Mouse (Mus musculus): ENCODE data around the gene Oip5. TPM values are rescaled to one million over a fixed set of nuclear protein-coding genes. Genes with fewer than 3 reads are reported as not detected.

The Oip5 gene
- polyA plus RNA-seq, 1 experiment from 2014 or later: 27.8 TPM

- H3K27ac ChIP-seq (ENCODE audit: low read length): peak overlapping the region; percentile 87
- peaks cover 6% of the 10 kb centered on the region for H3K4me1 ChIP-seq (replicated peaks; ENCODE audit: control insufficient read depth, insufficient read depth, low read length)
- peak overlapping the region; percentile 81 for H3K4me3 ChIP-seq (ENCODE audit: low read length)
- H3K9me3 ChIP-seq (ENCODE audit: control insufficient read depth, low read length): no peaks in the 10 kb centered on the region
- no peaks in the 10 kb centered on the region for H3K27me3 ChIP-seq (ENCODE audit: control insufficient read depth, insufficient read depth, low read depth, low read length)
- ATAC-seq (ENCODE audit: low read depth): peak; percentile 99
- under 1% methylated on average over 60 of the region's 61 CpGs for WGBS
- H3K9ac ChIP-seq (ENCODE audit: low read length): peak overlapping the region; percentile 93
- H3K4me2 ChIP-seq (ENCODE audit: low read depth, low read length): peak overlapping the region; percentile 71
- peaks cover 15% of the 10 kb centered on the region for H3K36me3 ChIP-seq (ENCODE audit: control insufficient read depth, insufficient read depth, low read length)
These were observed 23.9 kb downstream of the Oip5 start for GRCm38 (mm10) chr2:119594113-119594981.

- Histone ChIP-seq H3K27ac (ENCODE audit: low read length) (peak overlapping the region; percentile 84), H3K27me3 (ENCODE audit: control insufficient read depth, insufficient read depth, low read depth, low read length) (no peaks in the 10 kb centered on the region), H3K9me3 (ENCODE audit: control insufficient read depth, low read length) (no peaks in the 10 kb centered on the region), H3K36me3 (ENCODE audit: control insufficient read depth, insufficient read depth, low read length) (peaks cover 14% of the 10 kb centered on the region), H3K4me1 (replicated peaks; ENCODE audit: control insufficient read depth, insufficient read depth, low read length) (peaks cover 6% of the 10 kb centered on the region), H3K4me3 (ENCODE audit: low read length) (peak overlapping the region; percentile 81), H3K4me2 (ENCODE audit: low read depth, low read length) (peak overlapping the region; percentile 56), H3K9ac (ENCODE audit: low read length) (peak overlapping the region; percentile 46; the same call in 1 of the 2 replicates)
- WGBS: 9% methylated on average over 7 of the region's 7 CpGs
- peak; percentile 14 for ATAC-seq (ENCODE audit: low read depth)
These were observed 24.5 kb downstream of the Oip5 start for GRCm38 (mm10) chr2:119593765-119594112.

- 87% methylated on average over 3 of the region's 3 CpGs for WGBS
- Histone ChIP-seq H3K4me1 (replicated peaks; ENCODE audit: control insufficient read depth, insufficient read depth, low read length) (peaks cover 6% of the 10 kb centered on the region), H3K27me3 (ENCODE audit: control insufficient read depth, insufficient read depth, low read depth, low read length) (no peaks in the 10 kb centered on the region), H3K36me3 (ENCODE audit: control insufficient read depth, insufficient read depth, low read length) (no peaks in the 10 kb centered on the region; the same call in 1 of the 2 replicates), H3K4me2 (ENCODE audit: low read depth, low read length) (no peak overlapping the region), H3K9ac (ENCODE audit: low read length) (no peak overlapping the region), H3K4me3 (ENCODE audit: low read length) (no peak overlapping the region), H3K9me3 (ENCODE audit: control insufficient read depth, low read length) (no peaks in the 10 kb centered on the region), H3K27ac (ENCODE audit: low read length) (no peak overlapping the region)
- ATAC-seq (ENCODE audit: low read depth): no peak
These were observed 27.0 kb downstream of the Oip5 start for GRCm38 (mm10) chr2:119591247-119591646.

- H3K9ac ChIP-seq (ENCODE audit: low read length): no peak overlapping the region
- no peaks in the 10 kb centered on the region for H3K4me1 ChIP-seq (replicated peaks; ENCODE audit: control insufficient read depth, insufficient read depth, low read length)
- 13% methylated on average over 4 of the region's 4 CpGs for WGBS
- no peaks in the 10 kb centered on the region for H3K36me3 ChIP-seq (ENCODE audit: control insufficient read depth, insufficient read depth, low read length)
- no peaks in the 10 kb centered on the region for H3K9me3 ChIP-seq (ENCODE audit: control insufficient read depth, low read length)
- H3K4me2 ChIP-seq (ENCODE audit: low read depth, low read length): no peak overlapping the region
- no peak overlapping the region for H3K27ac ChIP-seq (ENCODE audit: low read length)
- no peak for ATAC-seq (ENCODE audit: low read depth)
- H3K27me3 ChIP-seq (ENCODE audit: control insufficient read depth, insufficient read depth, low read depth, low read length): no peaks in the 10 kb centered on the region
- no peak overlapping the region for H3K4me3 ChIP-seq (ENCODE audit: low read length)
These were observed 30.9 kb downstream of the Oip5 start for GRCm38 (mm10) chr2:119587383-119587782.

- 86% methylated on average over 8 of the region's 8 CpGs for WGBS
- no peak overlapping the region for H3K4me3 ChIP-seq (ENCODE audit: low read length)
- no peak overlapping the region for H3K27ac ChIP-seq (ENCODE audit: low read length)
- no peaks in the 10 kb centered on the region for H3K9me3 ChIP-seq (ENCODE audit: control insufficient read depth, low read length)
- H3K36me3 ChIP-seq (ENCODE audit: control insufficient read depth, insufficient read depth, low read length): no peaks in the 10 kb centered on the region
- no peak for ATAC-seq (ENCODE audit: low read depth)
- no peaks in the 10 kb centered on the region for H3K4me1 ChIP-seq (replicated peaks; ENCODE audit: control insufficient read depth, insufficient read depth, low read length)
- no peak overlapping the region for H3K4me2 ChIP-seq (ENCODE audit: low read depth, low read length)
- no peaks in the 10 kb centered on the region for H3K27me3 ChIP-seq (ENCODE audit: control insufficient read depth, insufficient read depth, low read depth, low read length)
- H3K9ac ChIP-seq (ENCODE audit: low read length): no peak overlapping the region
These were observed 34.0 kb downstream of the Oip5 start for GRCm38 (mm10) chr2:119584282-119584681.

- ATAC-seq (ENCODE audit: low read depth): no peak
- WGBS: 55% methylated on average over 2 of the region's 2 CpGs
- H3K9ac ChIP-seq (ENCODE audit: low read length): no peak overlapping the region
These were observed 34.8 kb downstream of the Oip5 start for GRCm38 (mm10) chr2:119583439-119583838.

GRCm38 (mm10) chr2:119581571-119581970 lies 36.7 kb downstream of the Oip5 start:
- Histone ChIP-seq H3K9ac (ENCODE audit: low read length) (no peak overlapping the region), H3K4me1 (replicated peaks; ENCODE audit: control insufficient read depth, insufficient read depth, low read length) (no peaks in the 10 kb centered on the region), H3K4me2 (ENCODE audit: low read depth, low read length) (no peak overlapping the region), H3K9me3 (ENCODE audit: control insufficient read depth, low read length) (no peaks in the 10 kb centered on the region), H3K27me3 (ENCODE audit: control insufficient read depth, insufficient read depth, low read depth, low read length) (no peaks in the 10 kb centered on the region), H3K36me3 (ENCODE audit: control insufficient read depth, insufficient read depth, low read length) (no peaks in the 10 kb centered on the region), H3K27ac (ENCODE audit: low read length) (no peak overlapping the region), H3K4me3 (ENCODE audit: low read length) (no peak overlapping the region)
- 91% methylated on average over 3 of the region's 3 CpGs for WGBS
- ATAC-seq (ENCODE audit: low read depth): no peak

More at GRCm38 (mm10) chr2:119583439-119583838, 34.8 kb downstream of the Oip5 start:
- Histone ChIP-seq H3K27ac (ENCODE audit: low read length) (no peak overlapping the region), H3K36me3 (ENCODE audit: control insufficient read depth, insufficient read depth, low read length) (no peaks in the 10 kb centered on the region), H3K27me3 (ENCODE audit: control insufficient read depth, insufficient read depth, low read depth, low read length) (no peaks in the 10 kb centered on the region), H3K4me1 (replicated peaks; ENCODE audit: control insufficient read depth, insufficient read depth, low read length) (no peaks in the 10 kb centered on the region), H3K4me3 (ENCODE audit: low read length) (no peak overlapping the region), H3K9me3 (ENCODE audit: control insufficient read depth, low read length) (no peaks in the 10 kb centered on the region), H3K4me2 (ENCODE audit: low read depth, low read length) (no peak overlapping the region)

GRCm38 (mm10) chr2:119572471-119572870 lies 45.8 kb downstream of the Oip5 start:
- 69% methylated on average over 1 of the region's 1 CpGs for WGBS
- Histone ChIP-seq H3K9ac (ENCODE audit: low read length) (no peak overlapping the region), H3K36me3 (ENCODE audit: control insufficient read depth, insufficient read depth, low read length) (no peaks in the 10 kb centered on the region), H3K4me3 (ENCODE audit: low read length) (no peak overlapping the region), H3K27ac (ENCODE audit: low read length) (no peak overlapping the region), H3K9me3 (ENCODE audit: control insufficient read depth, low read length) (no peaks in the 10 kb centered on the region), H3K4me1 (replicated peaks; ENCODE audit: control insufficient read depth, insufficient read depth, low read length) (no peaks in the 10 kb centered on the region), H3K27me3 (ENCODE audit: control insufficient read depth, insufficient read depth, low read depth, low read length) (no peaks in the 10 kb centered on the region), H3K4me2 (ENCODE audit: low read depth, low read length) (no peak overlapping the region)
- no peak for ATAC-seq (ENCODE audit: low read depth)

- H3K36me3 ChIP-seq (ENCODE audit: control insufficient read depth, insufficient read depth, low read length): peaks cover 2% of the 10 kb centered on the region; the same call in 1 of the 2 replicates
- no peaks in the 10 kb centered on the region for H3K9me3 ChIP-seq (ENCODE audit: control insufficient read depth, low read length)
- no peak overlapping the region for H3K27ac ChIP-seq (ENCODE audit: low read length)
- ATAC-seq (ENCODE audit: low read depth): no peak
- no peak overlapping the region for H3K9ac ChIP-seq (ENCODE audit: low read length)
- H3K27me3 ChIP-seq (ENCODE audit: control insufficient read depth, insufficient read depth, low read depth, low read length): no peaks in the 10 kb centered on the region
- H3K4me3 ChIP-seq (ENCODE audit: low read length): no peak overlapping the region
- no peak overlapping the region for H3K4me2 ChIP-seq (ENCODE audit: low read depth, low read length)
- no peaks in the 10 kb centered on the region for H3K4me1 ChIP-seq (replicated peaks; ENCODE audit: control insufficient read depth, insufficient read depth, low read length)
- WGBS: 83% methylated on average over 7 of the region's 7 CpGs
These were observed 52.0 kb downstream of the Oip5 start for GRCm38 (mm10) chr2:119566182-119566855.

Measured in lung, embryonic 16.5 days (tissue).